Mouse (Mus musculus) kidney, postnatal 4 days (tissue): Measurements from ENCODE around the gene Olfr352.

Experiments
- DNase-seq, 2 experiments: peaks; one replicate each; pipeline ENCODE4 v3.0.0; 2021; ENCODE audit warnings: mixed read lengths in 2 of 2

Olfr352 gene

DNA sequence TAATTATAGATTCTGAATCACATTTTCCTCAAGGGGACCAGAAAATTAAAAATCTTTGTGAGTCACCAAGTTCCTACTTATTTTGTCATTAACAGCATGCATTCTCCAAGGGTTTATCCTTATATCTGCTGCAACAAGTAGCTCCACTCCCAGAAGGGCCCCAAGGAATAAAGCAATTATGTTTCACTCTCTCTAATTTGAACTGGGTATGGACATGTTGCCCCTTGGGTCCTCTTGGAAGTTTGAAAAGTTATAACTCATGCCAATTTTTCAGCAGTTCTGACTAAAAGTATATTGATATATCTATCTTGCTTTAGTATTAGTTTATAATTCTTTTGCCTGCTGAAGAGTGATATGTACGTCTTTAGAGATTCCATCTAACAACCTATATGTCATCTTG, at the start of gene Olfr352:
Olfr352 (plus strand) TSS at position 301 of the 400 bp plus-strand sequence.
- DNase-seq: no peak

DNA sequence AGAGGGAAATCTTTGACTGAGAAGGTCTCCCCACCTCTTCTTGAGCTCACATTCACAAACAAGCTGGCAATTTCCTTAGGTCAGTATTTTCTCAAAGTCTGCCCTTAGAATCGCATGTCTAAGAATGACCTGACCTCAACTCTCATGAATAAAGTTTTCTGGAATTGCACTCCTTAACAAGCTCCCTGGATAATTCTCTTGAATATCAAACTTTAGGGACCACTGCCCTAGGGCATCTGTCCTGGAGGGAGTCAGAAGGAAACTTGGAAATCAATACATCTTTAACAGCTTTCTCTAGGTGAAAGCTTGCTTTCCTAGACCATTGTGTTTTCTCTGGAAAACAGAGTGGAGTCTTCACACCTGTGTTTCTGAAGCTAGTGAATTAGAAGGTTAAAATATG, 22.2 kb upstream of the Olfr352 start, which contains the start of gene Olfr350:
Olfr350 (plus strand) TSS at position 301 of the 400 bp plus-strand sequence.
- no peak for DNase-seq

DNA sequence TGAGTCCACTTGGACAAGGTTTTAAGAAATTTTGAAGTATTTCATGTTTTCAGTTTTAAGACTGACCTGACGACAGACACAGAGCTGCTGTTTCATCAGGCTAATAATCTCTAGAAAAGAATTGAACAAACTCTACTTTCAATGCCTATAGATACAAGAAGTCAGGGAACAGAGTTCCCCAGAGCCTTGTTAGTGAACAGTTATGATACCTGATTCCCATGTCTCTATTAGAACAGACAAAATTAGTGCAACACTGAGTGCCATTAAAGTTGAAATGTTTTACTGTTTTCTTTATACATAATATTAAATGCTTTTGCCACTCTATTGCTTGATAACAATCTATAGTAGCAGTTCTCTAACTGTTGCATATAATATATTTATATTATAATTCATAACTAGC, 5.7 kb upstream of the Olfr352 start, which contains the start of gene Olfr351:
Olfr351 (minus strand) TSS at position 101 of the 400 bp plus-strand sequence.
- no peak for DNase-seq

DNA sequence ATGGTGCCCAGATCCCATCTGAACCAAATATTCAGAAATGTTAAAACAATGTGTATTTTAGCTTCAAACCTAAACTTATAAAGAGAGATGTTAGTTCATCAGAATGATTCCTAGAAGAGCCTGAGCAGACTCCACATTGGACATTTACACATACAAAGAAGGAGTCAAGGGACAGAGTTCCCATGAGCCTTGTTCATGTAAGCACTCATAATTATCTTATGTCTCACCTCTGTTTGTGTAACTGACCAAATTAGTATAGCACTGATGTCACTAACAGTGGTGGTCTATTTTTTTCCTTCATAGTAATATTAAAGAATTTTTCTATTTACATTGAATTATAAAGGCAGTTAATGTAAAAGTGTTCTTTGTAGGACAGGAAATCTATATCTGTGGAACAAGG, 24.6 kb downstream of the Olfr352 start, which contains the start of gene Olfr353:
Olfr353 (minus strand) TSS at position 101 of the 400 bp plus-strand sequence.
- no peak for DNase-seq

DNA sequence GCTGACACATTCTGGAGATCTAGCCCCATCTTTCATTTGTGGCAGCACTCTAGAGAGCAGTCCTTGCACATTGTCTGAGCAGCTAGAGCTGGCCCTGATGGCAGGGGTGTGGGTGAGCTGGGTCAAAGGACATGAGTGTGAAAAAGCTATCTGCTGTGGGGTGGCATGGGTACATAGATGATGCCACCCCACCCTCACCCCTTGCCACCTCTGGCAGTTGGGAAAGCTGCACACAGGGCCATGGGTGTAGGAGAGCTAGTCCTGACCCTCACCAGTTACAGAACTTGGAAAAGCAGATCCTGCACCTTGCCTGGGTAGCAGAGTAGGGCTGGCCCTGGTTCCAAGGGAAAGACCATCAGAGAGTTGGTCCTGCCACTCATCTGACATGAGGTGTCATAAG, 28.9 kb downstream of the Olfr352 start:
- DNase-seq: no peak

DNA sequence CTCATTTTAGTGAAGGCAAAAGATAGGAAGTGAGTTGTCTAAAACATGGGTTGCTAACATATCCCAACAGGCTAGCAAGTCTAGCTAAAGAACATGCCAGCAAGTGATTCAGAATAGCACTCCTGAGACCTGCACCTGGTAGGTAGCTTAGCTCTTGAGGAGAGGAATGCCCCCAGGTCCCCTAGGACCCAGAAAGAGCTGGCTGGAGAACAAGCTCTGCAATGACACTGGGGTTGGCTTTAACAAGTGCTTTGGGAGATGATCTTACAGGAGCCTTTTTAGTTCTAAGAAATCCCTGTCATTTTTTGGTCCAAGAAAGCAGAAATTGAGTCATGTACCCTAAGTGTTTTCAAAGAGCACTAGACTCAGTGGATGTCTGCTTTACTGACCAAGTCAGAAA, 37.1 kb downstream of the Olfr352 start, which contains the start of gene Olfr354:
Olfr354 (plus strand) TSS at position 301 of the 400 bp plus-strand sequence.
- DNase-seq: no peak
